Mouse (Mus musculus): ENCODE results near the gene Neurl2.

- TF ChIP-seq POLR2A (IDR thresholded peaks at IDR 0.05; ENCODE audit: low read depth, low read length): no peak
- no peak for TF ChIP-seq MAFK (IDR thresholded peaks at IDR 0.05; ENCODE audit: insufficient replicate concordance, low read length)
- no peak for TF ChIP-seq EP300 (IDR thresholded peaks at IDR 0.05; ENCODE audit: low read length)
- no peak for TF ChIP-seq CHD2 (IDR thresholded peaks at IDR 0.05; ENCODE audit: low read length)
- no peak for TF ChIP-seq SMC3 (IDR thresholded peaks at IDR 0.05; ENCODE audit: low read depth, low read length)
- TF ChIP-seq HCFC1 (IDR thresholded peaks at IDR 0.05; ENCODE audit: low read depth, low read length): no peak
- TF ChIP-seq RCOR1 (conservative IDR thresholded peaks at IDR 0.05; ENCODE audit: low read depth, low read length): no peak
- TF ChIP-seq ZNF384 (IDR thresholded peaks at IDR 0.05; ENCODE audit: low read depth, low read length): no peak
- no peak for TF ChIP-seq MAZ (IDR thresholded peaks at IDR 0.05; ENCODE audit: low read depth, low read length)
- TF ChIP-seq SIN3A (IDR thresholded peaks at IDR 0.05; ENCODE audit: low read length): no peak
- TF ChIP-seq ETS1 (conservative IDR thresholded peaks at IDR 0.05; ENCODE audit: low read depth, low read length): no peak
- TF ChIP-seq CTCF (conservative IDR thresholded peaks at IDR 0.05 in 1 of 2, IDR thresholded peaks at IDR 0.05 in 1 of 2; ENCODE audit: low read depth in 2 of 2, low read length in 2 of 2): no peak
These were observed 45.5 kb downstream of the Neurl2 start for GRCm38 (mm10) chr2:164787779-164788178.
